Mouse (Mus musculus) left cerebral cortex, postnatal 10 days (tissue): ENCODE results near the gene Slc38a5. TPM values are rescaled to one million over a fixed set of nuclear protein-coding genes. Genes with fewer than 3 reads are reported as not detected.
A peak's percentile ranks its signal among the peaks of the same experiment; 100 is the strongest.

Source experiments
- DNase-seq, 2 experiments: peaks; one replicate each; pipeline ENCODE4 v3.0.0; 2021 to 2022; ENCODE audit warnings: low spot score in 2 of 2, mixed read lengths in 1 of 2; ENCODE audit errors: extremely low spot score in 1 of 2
- intact Hi-C: fragments of 180-260 bp; cut with DNase I; formaldehyde crosslinking; loops from one replicate; pipeline ENCODE4 v1.15.1; 2025
- total RNA-seq, 2 experiments: library from RNA; stranded (reverse); gene quantifications; 2 replicates each; pipeline ENCODE4 v1.2.3; 2021

Gene Slc38a5
- 10 to 100 TPM; 13.5 to 24.3 TPM for total RNA-seq

- intact Hi-C loops: no loop called here
Measured at GRCm38 (mm10) chrX:8271083-8271820, at the start of gene Slc38a5. Slc38a5 (plus strand) TSS chrX:8271133.

DNA sequence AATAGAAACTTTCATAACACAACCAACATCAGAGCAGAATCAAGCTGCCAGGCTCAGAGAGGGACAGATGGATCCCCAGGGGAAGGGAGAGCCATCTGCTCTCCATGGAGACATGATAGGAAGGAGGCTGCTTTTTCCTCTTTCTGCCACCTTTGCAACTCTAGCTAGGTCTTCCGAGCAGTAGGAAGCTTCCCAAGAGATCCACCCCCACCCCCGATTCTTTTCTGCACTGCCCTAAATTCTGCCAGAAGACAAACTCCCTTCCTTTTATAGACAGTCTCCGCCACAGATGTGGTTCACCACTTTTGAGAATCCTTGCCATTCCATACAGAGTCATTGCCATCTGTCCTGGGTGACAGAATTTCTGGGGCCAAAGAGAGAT, 48.6 kb upstream of the Slc38a5 start:
- intact Hi-C loops: no loop called here
- peak in 1 of 2 experiments; percentile 24 for DNase-seq

More at GRCm38 (mm10) chrX:8271083-8271820, at the start of gene Slc38a5:
- no peak for DNase-seq

DNA sequence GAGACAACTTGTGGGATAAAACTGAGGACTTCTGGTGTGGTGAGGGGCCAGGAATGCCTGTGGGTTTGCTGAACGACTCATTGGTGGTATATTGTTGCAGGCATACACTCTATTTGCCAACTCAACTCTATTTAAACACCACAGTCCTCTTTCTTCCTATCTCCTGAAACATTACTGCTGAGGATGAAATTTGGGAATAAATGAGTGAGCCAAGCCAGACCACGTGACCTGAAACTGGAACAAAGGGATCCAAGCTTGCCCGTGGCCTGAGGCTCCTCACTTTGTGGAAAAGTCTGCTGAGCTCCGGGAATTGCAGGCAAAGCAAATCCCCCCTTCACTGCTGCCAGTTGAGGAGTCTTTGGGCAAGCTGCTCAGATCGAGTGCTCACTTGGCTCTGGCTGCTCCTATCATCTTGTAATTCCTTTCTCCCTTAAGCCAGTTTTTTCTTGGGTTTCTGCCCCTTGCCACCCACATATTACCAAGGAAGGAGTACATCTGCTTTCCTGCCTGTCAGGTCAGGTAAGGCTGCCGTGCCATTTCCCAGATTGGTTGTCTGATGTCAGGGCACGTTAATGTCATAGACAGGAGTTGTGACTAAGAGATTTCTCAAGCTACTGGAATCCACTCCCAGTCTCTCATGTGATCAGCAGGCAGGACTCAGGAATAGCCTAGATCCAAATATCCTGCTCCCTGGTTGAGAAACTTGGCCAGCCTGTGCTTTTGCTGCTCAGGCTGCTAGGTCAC, 48.1 kb upstream of the Slc38a5 start:
- intact Hi-C loops: no loop called here
- DNase-seq: peak in 1 of 2 experiments; percentile 11

DNA sequence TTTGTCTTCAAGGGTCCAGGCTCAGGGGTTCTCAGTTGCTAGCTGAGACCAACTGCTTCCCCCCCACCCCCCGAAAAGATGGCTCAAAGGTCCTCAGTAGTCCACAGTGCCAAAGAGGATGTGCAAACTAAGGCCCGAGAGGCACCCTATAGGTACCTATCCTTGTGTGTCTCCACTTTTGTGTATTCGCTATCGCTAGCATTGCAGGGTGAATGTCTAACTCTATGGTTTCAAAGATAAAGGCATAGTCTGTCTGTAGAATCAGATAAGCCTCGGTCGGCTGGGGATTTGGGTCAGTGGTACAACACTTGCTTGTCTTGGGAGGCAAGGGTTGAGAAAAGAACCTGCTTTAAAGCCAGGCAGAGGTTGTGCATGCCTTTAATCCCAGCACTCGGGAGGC, 47.5 kb upstream of the Slc38a5 start:
- intact Hi-C loops: no loop called here
- no peak for DNase-seq

DNA sequence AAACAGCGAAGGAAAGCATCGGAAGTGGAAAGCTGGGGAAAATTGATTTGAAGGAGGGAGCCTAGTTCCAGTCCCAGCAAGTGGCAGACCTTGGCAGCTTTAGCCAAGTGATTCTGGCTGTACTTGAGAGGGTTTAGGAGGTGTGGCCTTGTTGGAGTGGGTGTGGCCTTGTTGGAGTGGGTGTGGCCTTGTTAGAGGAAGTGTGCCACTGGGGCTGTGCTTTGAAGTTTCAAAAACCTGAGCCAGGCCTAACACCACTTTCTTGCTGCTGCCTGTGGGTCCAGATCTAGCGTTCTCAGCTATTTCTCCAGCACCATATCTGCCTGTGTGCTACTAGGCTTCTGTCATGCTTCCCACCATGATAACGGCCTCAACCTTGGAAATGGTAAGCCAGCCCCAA, 40.7 kb upstream of the Slc38a5 start:
- intact Hi-C loops: no loop called here
- DNase-seq: no peak

GRCm38 (mm10) chrX:8233602-8234001, 37.3 kb upstream of the Slc38a5 start:
- intact Hi-C loops: no loop called here
- DNase-seq: no peak

- intact Hi-C loops: no loop called here
- no peak for DNase-seq
Measured at GRCm38 (mm10) chrX:8236704-8237103, 34.2 kb upstream of the Slc38a5 start.

- DNase-seq: no peak
- intact Hi-C loops: no loop called here
Measured at GRCm38 (mm10) chrX:8238804-8239395, 32.0 kb upstream of the Slc38a5 start.

DNA sequence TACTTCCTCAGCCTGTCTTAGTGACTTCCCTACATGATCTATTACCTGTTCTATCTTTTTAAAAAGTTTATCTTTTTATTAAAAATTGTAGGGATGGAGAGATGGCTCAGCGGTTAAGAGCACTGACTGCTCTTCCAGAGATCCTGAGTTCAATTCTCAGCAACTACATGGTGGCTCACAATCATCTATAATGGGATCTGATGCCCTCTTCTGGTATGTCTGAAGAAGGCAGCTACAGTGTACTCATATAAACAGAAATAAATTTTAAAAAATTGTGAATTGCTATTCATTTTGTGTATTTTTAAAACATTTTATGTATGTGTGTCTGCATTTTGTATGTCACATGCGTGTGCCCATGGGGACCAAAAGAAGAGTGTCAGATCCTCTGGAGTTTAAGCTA, 23.3 kb upstream of the Slc38a5 start:
- no peak for DNase-seq
- intact Hi-C loops: loop anchor here (5.0 kb wide), 1 partner anchor 40 kb away; the partner anchor contains the start of gene Porcn

DNA sequence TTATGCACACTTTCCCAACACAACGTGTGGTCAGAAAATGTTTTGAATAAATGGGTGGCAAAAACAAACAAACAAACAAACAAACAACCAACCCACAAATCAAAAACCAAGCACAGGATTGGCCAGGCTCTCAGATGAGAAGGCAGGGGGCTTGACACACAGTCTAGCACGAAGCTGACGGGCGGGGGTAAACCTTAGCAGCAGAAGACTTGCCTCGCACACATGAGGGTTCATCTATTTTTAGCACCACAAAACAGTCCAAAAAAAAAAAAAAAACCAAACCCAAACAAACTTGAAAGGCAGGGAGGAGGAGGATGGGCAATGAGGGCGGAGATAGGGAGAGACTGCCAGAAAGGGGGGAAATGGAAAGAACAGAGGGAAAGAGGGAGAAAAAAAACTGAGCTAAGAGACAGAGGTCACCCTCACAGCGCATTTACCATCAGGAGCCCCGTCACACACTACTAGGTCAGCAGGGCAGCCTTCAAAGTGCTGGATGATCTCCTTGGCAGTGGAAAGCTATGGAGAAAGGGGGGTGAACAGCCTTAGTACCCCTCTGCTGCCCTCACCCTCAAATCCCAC, 22.3 kb upstream of the Slc38a5 start:
- intact Hi-C loops: loop anchor here (5.0 kb wide), 1 partner anchor 41 kb away; the partner anchor contains the start of gene Porcn

DNA sequence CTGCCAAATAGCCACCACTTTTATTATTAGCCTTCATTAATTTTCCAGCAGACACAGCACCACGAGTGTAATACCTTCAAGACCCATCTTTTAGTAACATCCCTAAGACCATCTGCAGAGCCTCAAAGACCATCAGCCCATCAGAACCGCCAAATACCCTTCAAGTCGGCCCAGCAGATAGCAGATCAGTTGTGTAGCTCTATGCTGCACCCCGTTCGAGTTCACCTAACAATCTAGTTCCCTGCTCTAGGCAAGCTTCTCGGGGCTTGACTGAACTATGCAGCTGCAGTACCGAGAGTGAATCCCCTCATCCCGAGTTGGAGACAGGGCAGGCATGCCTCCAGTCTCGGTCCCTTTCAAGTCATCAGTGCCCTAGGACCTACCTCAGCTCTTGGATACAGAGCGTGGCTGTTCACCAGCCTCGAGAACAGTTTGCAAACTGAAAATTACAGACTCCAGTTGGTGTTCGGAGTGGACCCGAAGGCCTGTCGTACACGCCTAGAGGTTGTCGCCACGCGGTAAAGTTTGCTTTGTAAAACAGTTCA, 19.1 kb upstream of the Slc38a5 start:
- intact Hi-C loops: loop anchor here (5.0 kb wide), 1 partner anchor 85 kb away; no protein-coding TSS in a partner anchor
- DNase-seq: no peak

More for the DNA sequence above, 22.3 kb upstream of the Slc38a5 start:
- no peak for DNase-seq

DNA sequence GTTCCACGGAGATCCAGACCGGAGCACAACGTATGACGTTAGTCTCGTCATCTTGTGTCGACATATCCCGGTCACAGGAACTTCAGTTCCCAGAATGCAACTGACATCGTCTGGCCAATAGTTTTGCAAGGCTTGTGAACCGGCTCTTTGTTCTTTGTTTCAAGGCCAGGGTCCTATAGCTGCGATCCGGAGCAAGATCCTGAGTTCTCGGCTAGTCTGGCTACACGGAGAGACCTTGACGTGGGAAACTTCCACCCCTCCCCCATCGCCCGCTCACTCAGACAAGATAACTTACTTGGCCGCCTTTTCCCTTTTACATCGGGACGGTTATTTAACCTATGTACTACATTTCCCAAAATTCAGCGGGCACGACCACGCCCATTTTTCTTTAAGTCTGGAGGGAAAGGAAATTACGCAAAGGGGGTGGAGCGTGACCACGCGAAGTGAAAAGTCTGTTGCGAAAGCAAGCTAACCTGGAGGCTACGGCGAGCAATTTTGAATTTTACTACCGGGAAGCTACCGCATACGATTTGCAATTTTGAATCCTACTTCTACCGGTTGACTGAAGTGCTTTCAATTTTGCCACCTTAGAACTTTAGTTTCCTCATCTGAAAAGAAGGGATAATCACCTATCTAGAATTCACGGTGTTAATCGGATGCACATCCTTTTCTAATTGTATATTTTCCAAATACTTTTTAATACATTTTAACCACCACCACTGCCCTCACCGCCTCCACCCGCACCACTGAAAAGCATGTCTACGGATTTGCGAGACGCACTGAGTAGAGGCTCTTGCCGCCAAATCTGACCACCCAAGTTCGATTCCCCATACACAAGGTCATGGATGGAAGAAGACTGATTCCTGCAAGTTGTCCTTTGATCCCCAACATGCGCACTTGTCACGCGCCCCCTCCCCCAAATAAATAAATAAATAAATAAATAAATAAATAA, 18.3 kb upstream of the Slc38a5 start, which contains the start of gene Ftsj1:
TSS of gene Ftsj1 (minus strand) at position 73 of the 952 bp plus-strand sequence.
- peak; percentile 80 to 85 for DNase-seq
- intact Hi-C loops: loop anchor here (5.0 kb wide), 1 partner anchor 85 kb away; no protein-coding TSS in a partner anchor

DNA sequence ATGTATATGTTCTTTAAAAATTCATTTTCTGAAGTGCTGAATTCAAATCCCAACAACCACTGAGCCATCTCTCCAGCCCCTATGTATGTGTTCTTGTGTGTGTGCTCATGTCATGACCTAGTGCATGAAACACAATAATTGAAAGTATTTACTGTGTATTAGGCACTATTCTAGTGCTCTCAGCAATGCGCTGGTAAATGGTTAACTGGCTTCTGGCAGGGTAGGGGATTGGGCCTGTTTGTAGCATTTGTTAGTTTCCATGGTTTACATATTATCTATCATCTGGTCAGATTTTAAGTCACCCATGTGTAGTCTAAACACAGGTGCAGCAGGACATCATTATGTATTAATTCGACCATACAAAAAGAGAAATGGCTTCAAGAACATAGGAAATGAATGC, 17.2 kb upstream of the Slc38a5 start:
- no peak for DNase-seq
- intact Hi-C loops: loop anchor here (5.0 kb wide), 1 partner anchor 86 kb away; no protein-coding TSS in a partner anchor

DNA sequence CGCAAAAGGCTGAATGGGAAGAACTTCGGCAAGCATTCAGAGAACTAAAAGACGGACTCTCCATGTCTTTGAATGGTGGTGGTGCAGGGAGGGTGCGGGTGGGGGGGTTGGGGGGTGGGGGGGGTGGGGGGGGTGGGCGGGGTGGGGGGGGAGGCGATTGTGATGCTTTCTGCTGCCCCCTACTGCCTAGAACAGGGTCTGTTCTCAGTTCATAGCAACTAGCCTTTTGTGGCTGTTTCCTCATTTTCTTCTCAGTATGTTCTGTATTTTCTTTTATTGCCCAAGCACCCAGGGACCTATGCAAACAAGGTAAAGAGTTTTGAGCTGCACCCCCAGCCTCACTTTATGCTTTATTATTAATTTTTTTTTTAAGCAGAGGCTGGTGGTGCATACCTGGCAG, 15.1 kb upstream of the Slc38a5 start:
- intact Hi-C loops: no loop called here

GRCm38 (mm10) chrX:8259478-8259877, 11.5 kb upstream of the Slc38a5 start:
- intact Hi-C loops: no loop called here
- DNase-seq: no peak

More for the DNA sequence above, 15.1 kb upstream of the Slc38a5 start:
- DNase-seq: no peak

- intact Hi-C loops: no loop called here
- no peak for DNase-seq
Measured at GRCm38 (mm10) chrX:8263156-8263804, 7.7 kb upstream of the Slc38a5 start.

DNA sequence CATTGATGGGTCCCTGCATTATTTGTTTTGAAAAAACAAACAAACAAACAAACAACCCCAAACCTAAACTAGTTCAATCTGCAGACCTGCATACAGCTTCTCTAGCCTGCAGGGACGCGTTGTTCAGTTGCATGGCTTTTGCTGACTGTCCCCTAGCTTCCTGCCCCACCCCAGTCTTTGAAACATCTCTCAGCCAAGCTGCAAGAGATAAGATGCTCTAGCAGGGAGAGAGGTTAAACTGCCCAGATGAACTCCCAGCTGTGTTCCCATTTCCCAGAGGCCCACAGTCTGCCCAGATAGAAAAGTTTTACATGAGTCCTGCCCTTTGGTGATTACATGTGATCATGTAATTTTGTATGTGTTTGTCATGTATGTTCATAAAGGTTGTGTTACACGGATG, 6.7 kb upstream of the Slc38a5 start:
- intact Hi-C loops: no loop called here
- DNase-seq: no peak
